Mouse (Mus musculus): ENCODE measurements at regions not wholly inside any gene's neighbourhood (a gene's known extent, or its start where the extent isn't known, plus 50 kb on each side); places are given as distances from the start of the nearest gene placed in this dataset.

DNA sequence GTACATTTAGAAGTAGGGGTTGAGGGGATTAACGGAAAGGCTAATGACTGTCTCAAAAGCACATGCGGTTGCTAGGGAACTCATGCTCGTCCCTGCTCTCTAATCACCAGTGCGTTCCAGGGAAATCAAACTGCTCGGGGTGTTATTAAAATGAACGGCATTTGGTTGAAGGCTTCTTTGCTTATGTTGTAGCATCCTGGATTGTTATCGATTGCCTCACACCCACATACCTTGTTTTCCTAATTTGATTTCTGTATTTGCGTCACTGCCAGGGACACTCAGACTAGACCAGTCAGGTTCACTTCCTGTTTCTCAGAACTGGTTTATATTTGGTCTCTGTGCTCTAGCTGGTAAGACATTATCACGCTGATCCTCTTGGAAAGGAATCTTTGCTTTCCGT, 177.0 kb upstream of the Mkln1 start:
- ATAC-seq: peak; percentile 30

GRCm38 (mm10) chr6:31222024-31222579, 176.4 kb upstream of the Mkln1 start:
- no peak for ATAC-seq

DNA sequence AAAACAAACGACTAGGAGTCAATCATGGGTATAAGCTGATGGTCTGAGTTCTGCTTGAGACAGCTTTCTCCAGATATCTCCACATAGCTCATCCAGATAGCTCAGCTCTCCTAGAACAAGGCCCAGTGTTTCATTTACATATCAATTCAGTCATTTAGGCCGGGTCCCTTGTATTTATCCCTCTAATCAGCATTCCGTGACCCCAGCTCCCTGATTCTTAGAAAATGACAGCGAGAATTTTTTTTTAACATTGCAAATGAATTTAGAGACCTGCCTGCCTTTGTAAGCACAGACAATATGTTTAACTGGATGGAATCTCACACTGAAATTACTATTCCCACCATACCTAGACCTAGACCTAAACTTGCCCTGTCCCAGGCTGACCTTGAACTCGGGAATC, 171.1 kb upstream of the Mkln1 start:
- ATAC-seq: no peak

DNA sequence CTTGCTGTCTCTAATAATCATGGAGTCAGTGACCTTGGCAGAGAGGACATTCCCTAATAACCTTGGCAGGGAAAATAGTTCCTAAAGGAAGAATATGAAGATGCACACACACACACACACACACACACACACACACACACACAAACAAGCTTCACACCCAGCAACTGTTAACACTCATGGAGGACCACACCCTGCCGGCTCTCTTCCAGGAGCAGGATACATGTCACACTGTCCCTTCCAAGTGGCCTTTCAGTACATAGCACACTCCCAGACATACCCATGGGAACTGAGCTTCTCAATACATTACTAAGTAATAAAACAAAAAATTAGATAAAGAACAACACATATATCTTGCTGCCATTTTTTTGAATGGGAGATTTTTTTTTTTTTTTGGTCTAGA, 170.5 kb upstream of the Mkln1 start:
- no peak for ATAC-seq

DNA sequence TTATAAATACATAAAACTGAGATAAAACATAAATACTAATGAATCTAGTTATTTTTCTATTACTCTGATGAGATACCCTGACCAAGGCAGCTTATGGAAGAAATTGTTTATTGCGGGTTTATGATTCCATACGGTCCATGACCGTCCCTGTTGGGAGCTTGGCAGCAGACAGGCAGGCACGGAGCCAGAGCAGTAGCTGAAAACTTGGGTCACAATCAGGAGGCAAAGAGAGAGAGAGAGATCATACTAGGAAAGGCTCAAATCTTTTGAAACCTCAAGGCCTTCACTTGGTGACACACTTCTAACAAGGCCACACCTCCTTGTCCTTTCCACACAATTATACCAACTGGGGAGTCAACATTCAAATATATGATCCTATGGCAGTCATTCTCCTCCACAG, 166.7 kb upstream of the Mkln1 start:
- ATAC-seq: no peak

DNA sequence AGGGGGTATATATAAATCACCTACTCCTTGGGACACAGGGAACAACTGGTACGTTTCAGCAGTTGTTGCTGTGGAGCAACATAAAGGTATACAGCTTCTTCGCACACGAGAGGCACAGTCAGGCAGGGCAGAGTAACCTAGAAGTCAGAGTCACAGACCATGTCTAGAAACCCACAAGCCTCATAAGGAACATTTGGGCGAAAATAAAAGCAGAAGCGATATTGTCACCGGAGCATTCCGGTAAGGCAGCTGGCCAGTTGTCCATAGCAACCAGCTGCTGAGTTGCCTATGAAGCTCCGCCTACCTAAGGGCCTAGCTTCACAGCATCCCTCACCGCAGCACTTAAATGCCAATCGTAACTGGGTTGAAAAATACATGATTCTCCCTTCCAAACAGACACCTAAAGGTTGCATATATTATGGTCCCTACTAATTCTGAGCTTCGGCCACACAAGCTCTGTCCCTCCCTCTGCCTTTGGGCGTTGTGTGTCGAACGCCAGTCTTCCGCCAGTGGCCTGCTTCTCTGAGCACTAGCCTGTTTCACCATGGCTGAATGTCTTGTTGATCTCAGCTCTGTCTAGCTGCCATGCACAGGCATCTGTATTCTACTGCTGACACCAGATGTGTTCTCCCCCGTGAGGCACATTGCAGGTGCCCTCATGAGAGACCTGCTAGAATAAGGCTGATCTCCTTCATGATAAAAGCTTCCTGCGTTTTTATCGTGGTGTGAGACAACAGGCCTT, 165.1 kb upstream of the Mkln1 start:
- no peak for ATAC-seq

DNA sequence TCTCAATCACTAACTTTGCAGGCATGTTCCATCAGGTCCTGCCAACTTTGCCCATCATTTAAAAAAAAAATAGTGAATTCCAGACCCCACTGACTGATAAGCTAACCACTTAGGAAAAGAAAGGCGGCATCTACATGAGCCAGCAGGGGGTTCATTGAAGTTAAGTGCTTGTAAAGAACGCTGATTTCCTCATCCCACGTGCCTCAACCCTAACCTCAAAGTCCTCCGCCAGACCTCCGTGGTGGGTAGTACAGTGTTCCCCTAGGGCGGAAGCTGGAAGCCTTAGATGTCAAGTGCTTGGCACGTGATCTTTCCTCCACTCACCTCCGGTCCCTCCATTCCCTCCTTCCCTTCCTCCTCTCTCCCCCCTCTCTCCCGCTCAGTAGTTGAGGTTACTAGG, 158.5 kb upstream of the Mkln1 start:
- ATAC-seq: peak; percentile 54

DNA sequence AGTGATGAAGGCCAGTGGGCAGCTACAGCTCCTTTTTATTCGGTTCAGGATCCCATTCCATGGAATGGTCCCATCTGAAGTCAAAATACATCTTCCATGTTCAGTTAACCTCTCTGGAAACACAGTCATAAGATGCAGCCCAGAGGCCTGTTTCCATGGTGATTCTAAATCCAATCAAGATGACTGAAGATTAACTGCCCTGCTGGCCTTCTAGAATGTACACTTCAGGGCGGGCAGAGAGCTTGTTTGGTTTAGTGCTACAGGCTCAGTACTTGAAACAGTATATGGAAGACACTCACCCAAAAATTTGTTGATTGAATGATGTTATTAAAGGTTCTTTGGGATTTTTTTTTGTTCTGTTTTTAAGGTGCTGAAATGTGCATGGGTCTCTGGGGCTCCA, 148.0 kb upstream of the Mkln1 start:
- no peak for ATAC-seq

- no peak for ATAC-seq
Observed at GRCm38 (mm10) chr6:31253251-31253935, 145.1 kb upstream of the Mkln1 start.

- no peak for ATAC-seq
Observed at GRCm38 (mm10) chr6:31260645-31261345, 137.7 kb upstream of the Mkln1 start.

- ATAC-seq: no peak
Observed at GRCm38 (mm10) chr6:31261797-31262540, 136.6 kb upstream of the Mkln1 start.

DNA sequence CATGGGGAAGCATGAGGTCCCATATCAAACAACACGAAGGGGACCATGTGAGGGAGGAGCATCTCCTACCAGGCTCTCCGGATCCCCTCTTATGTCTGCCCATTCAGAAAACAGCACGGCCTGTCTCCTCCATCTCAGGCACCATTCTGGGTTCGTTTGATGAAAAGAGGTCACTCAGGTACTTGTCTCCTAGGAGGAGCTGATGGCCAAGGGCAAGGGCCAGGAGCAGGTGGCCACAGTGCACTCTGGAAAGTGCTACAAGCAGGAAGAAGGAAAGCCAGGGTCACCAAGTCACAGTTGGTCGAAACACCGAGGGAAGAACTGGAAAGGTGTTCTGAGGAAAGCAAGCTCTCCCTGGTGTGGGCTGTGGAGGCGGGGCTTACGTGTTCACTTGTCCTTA, 135.9 kb upstream of the Mkln1 start:
- ATAC-seq: no peak

- ATAC-seq: no peak
Observed at GRCm38 (mm10) chr6:31263821-31264220, 134.7 kb upstream of the Mkln1 start.

- no peak for ATAC-seq
Observed at GRCm38 (mm10) chr6:31266441-31267040, 132.0 kb upstream of the Mkln1 start.

GRCm38 (mm10) chr6:31268057-31268456, 130.5 kb upstream of the Mkln1 start:
- ATAC-seq: no peak

DNA sequence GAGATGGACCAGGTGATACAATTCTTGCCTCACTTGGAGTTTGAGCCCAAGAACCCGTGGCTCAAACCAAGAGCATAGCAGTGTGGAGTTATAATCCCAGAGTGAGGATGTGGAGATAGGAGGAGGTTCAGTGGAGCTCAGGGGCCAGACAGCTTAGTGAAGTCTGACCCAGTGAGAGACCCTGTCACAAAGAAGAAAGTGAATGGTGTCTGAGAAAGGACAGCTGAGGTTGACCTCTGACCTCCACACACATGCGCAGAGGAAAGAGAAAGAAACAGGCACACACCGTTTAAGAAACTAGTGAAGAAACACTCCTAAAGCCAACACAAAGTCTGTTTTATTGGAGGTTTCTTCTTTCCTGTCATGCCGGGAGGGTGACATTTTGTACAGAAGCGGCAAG, 124.7 kb upstream of the Mkln1 start:
- ATAC-seq: no peak

GRCm38 (mm10) chr6:31274236-31274635, 124.3 kb upstream of the Mkln1 start:
- no peak for ATAC-seq

DNA sequence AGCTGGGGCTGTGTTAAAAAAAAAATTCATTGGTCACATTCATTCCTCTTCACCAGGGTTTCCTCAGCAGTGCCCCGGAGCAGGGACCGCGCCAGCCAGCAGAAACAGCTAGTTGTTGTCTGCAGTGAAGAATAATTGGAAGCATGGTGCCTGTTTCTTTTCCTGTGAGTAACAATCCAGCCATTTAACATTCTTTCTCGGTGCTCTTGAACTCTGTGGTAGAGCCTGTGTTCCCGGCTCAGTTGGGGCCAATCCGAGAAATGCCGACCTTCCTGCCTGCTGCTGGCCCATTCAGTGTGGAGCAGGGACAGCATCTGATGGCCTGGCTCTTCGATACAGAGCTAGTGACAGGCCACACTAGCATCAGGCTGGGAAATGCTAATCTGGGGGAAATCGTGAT, 120.7 kb upstream of the Mkln1 start:
- no peak for ATAC-seq

DNA sequence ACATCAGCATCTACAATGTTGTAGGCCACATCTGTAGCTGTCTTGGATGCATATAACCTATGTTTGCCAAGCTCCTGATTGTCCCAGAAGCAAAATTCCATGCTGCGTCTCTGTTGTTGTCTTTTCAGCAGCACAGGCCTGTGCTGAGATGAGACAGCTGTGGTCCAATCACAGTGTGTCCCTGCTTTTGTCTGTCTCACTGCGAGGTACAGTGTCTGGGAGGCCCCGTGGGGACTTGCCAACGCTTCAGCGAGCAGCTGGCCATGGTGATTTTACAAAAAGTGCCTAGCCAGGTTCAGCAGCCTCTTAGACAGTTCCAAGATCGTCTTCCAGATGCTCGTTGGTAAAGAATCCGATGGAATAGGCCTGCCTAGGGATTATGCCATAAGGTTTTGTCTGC, 114.6 kb upstream of the Mkln1 start:
- ATAC-seq: no peak

- no peak for ATAC-seq
Observed at GRCm38 (mm10) chr6:31284390-31284789, 114.1 kb upstream of the Mkln1 start.

GRCm38 (mm10) chr6:31285064-31285463, 113.5 kb upstream of the Mkln1 start:
- no peak for ATAC-seq

DNA sequence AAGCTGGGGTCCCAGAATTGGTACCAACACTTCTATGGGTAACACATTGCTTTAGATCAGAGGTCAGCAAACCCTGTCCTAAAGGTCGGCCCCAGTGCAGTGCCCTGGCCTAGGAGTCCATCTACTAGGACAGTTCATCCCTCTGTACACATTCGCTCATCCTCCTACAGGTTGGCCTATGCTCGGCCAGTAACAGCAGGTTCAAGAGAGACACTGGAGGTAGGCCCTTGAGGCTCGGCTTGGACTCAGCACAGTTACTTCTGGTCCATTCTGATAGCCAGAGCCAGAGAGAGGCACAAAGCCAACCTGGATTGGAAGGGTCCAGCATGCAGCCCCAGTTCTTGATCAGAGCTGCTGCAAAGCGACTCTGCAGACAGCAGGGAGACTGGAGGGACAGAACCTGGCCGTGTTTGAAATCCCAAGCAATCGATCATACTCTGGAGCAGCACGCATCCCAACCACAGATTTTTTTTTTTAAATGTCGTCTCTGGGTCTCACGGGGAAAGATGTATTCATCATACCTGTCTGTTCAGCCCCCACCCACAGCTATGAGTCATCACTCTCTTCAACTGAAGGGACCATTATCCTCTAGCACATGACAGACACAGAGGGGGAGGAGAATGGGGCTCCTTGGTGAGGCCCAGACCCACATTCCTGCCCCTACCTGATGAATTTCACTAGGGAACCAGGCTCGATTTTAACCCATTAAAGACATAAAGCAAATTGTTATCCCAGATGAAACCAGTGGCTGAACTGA, 112.4 kb upstream of the Mkln1 start:
- peak; percentile 81 for ATAC-seq
